Mouse (Mus musculus): ENCODE measurements at regions not wholly inside any gene's neighbourhood (a gene's known extent, or its start where the extent isn't known, plus 50 kb on each side); places are given as distances from the start of the nearest gene placed in this dataset.
"Not testable (repeated sequence)": the region's sequence is repeated elsewhere in the genome, so short reads cannot be mapped to it uniquely, and the experiment has no call there.

DNA sequence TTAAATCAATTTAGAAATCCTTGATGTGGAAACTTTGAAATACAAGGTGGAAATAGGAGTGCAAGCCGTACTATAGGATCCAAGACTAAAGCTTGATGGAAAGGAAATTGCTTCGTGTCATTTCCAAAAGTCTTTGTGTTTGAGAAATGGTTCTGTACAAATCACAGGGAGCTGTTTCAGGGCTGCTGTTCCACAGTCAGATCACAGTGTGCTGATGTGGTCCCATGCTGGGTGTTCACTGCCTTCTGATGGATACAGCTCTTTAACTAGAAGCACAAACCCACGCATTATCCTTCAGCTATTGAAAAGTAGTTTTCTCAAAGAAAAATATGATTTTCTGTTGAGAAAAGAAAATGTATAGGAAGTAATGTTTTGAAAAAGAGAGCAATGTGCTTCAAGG is 391.3 kb downstream of the Arl4a start:
- no peaks in the 10 kb centered on the region for H3K9me3 ChIP-seq
- H3K27ac ChIP-seq: no peak overlapping the region
- H3K4me1 ChIP-seq: no peaks in the 10 kb centered on the region
- H3K4me3 ChIP-seq: no peak overlapping the region
- no peak overlapping the region for H3K9ac ChIP-seq
- 83% methylated on average over 3 of the region's 3 CpGs for WGBS
- no peak for ATAC-seq (ENCODE audit: borderline replicate concordance, extremely low read depth, low FRiP score, low TSS enrichment)
- H3K27me3 ChIP-seq: no peaks in the 10 kb centered on the region
- no peaks in the 10 kb centered on the region for H3K36me3 ChIP-seq
- no peak overlapping the region for H3K4me2 ChIP-seq

DNA sequence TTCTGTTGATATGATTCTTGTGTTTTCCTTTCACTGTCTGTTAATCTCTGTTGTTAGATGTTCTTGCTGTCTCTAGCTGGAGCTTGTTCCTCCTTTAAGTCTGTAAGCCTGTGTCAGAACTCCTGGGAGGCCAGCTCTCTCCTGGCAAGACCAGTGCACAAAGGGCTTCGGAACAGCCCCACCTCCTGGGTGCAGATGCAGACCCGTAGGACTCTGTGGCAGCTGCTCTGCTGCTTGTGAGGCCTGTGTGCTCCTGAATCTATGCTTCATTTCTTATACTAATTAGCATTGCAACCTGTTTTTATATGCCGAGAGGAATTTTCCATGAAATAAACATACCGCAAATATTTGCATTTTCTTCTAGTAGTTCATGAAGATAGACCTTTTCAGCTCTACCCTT is 392.2 kb downstream of the Arl4a start:
- Histone ChIP-seq H3K27ac (no peak overlapping the region), H3K36me3 (no peaks in the 10 kb centered on the region), H3K4me3 (no peak overlapping the region), H3K9ac (no peak overlapping the region), H3K4me1 (no peaks in the 10 kb centered on the region), H3K27me3 (no peaks in the 10 kb centered on the region), H3K4me2 (no peak overlapping the region), H3K9me3 (no peaks in the 10 kb centered on the region)
- 73% methylated on average over 4 of the region's 4 CpGs for WGBS
- no peak for ATAC-seq (ENCODE audit: borderline replicate concordance, extremely low read depth, low FRiP score, low TSS enrichment)

DNA sequence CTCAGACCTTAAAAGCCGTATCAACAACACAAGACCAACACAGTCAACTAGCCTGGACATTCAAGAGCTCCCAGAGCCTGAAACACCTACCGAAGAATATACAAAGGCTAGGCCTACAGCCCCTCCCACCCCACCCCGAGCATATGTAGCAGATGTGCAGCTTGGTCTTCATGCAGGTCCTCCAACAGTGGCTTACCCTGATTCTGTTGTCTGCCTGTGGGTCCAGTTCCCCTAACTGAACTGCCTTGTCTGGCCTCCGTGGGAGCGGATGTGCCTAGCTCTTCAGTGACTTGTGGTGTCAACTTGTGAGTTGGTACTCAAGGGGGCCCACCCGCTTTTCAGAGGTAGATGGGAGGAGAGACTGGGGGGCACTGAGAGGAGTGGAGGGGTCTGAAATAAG is 398.6 kb downstream of the Arl4a start:
- ATAC-seq (ENCODE audit: borderline replicate concordance, extremely low read depth, low FRiP score, low TSS enrichment): no peak
- no peaks in the 10 kb centered on the region for H3K36me3 ChIP-seq
- H3K4me3 ChIP-seq: no peak overlapping the region
- no peak overlapping the region for H3K9ac ChIP-seq
- H3K4me2 ChIP-seq: no peak overlapping the region
- no peaks in the 10 kb centered on the region for H3K4me1 ChIP-seq
- 77% methylated on average over 6 of the region's 6 CpGs for WGBS
- no peak overlapping the region for H3K27ac ChIP-seq
- H3K9me3 ChIP-seq: no peaks in the 10 kb centered on the region
- no peaks in the 10 kb centered on the region for H3K27me3 ChIP-seq

DNA sequence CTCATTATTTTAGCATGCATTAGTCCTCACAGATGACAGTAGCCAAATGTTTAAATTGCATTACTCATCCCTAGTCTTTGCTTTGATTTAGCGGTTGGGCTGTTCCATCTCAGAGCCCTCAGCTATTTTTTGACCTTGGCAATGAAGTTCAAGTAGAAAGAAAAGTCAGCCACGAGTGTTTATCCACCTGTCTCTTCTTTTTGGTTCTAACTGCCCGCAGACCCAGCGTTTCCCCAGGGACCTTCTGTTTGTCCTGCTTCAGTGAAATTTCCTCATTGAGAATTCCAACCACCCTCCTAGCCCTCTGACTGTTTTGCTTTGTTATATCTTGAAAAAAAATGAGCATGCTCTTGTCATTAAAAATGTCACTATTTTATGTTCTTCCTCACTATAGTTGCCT is 403.5 kb downstream of the Arl4a start:
- no peak overlapping the region for H3K27ac ChIP-seq

DNA sequence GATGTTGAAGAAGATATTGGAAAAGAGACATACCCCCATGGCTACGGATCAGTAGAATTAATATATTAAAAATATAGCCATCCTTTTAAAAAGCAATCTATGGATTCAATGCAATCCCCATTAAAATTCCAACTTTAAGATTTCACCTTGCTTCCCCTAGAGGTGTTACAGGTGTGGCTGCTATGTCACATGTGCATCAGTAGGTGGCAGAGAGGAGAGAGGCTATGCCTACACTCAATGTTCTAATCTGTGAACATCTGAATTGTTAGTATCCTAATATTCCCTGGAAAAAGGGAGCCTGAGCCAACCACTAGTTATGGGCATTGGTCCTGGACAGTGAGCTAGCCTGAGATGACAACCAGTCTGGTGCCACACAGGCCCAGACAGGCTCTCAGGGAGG is 416.6 kb downstream of the Arl4a start:
- Histone ChIP-seq H3K27me3 (no peaks in the 10 kb centered on the region), H3K4me1 (no peaks in the 10 kb centered on the region), H3K4me2 (no peak overlapping the region), H3K4me3 (no peak overlapping the region), H3K36me3 (no peaks in the 10 kb centered on the region), H3K9me3 (no peaks in the 10 kb centered on the region), H3K27ac (no peak overlapping the region), H3K9ac (no peak overlapping the region)
- 84% methylated on average over 1 of the region's 1 CpGs for WGBS
- no peak for ATAC-seq (ENCODE audit: borderline replicate concordance, extremely low read depth, low FRiP score, low TSS enrichment)

More for the DNA sequence above, 403.5 kb downstream of the Arl4a start:
- no peak for ATAC-seq (ENCODE audit: borderline replicate concordance, extremely low read depth, low FRiP score, low TSS enrichment)
- H3K4me1 ChIP-seq: no peaks in the 10 kb centered on the region
- no peaks in the 10 kb centered on the region for H3K36me3 ChIP-seq
- WGBS: 47% methylated on average over 4 of the region's 4 CpGs
- H3K4me3 ChIP-seq: no peak overlapping the region
- no peaks in the 10 kb centered on the region for H3K27me3 ChIP-seq
- no peak overlapping the region for H3K9ac ChIP-seq
- H3K9me3 ChIP-seq: no peaks in the 10 kb centered on the region
- no peak overlapping the region for H3K4me2 ChIP-seq

DNA sequence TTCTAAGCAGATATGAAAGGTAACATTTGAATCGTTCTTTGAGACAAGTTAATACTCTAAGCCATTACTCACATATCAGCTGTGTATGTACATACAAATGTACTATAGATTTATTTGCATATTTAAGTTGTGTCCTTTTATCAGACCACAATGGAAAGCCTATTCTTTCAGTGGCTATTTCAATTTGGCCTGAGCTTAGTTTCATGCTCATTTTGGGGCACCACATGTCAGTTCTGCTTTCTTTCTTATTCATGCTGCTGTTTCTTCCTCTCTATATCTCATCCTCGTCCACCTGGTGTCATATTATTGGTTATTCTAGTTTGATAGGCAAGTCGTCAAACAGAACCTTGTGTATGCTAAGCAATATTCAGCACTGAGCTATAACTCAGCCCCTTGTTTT is 432.5 kb downstream of the Arl4a start:
- no peak overlapping the region for H3K4me3 ChIP-seq
- no peak overlapping the region for H3K27ac ChIP-seq
- 56% methylated on average over 3 of the region's 3 CpGs for WGBS
- H3K9me3 ChIP-seq: no peaks in the 10 kb centered on the region
- H3K9ac ChIP-seq: no peak overlapping the region
- H3K4me1 ChIP-seq: no peaks in the 10 kb centered on the region
- H3K36me3 ChIP-seq: no peaks in the 10 kb centered on the region
- H3K27me3 ChIP-seq: no peaks in the 10 kb centered on the region
- ATAC-seq (ENCODE audit: borderline replicate concordance, extremely low read depth, low FRiP score, low TSS enrichment): no peak
- no peak overlapping the region for H3K4me2 ChIP-seq

DNA sequence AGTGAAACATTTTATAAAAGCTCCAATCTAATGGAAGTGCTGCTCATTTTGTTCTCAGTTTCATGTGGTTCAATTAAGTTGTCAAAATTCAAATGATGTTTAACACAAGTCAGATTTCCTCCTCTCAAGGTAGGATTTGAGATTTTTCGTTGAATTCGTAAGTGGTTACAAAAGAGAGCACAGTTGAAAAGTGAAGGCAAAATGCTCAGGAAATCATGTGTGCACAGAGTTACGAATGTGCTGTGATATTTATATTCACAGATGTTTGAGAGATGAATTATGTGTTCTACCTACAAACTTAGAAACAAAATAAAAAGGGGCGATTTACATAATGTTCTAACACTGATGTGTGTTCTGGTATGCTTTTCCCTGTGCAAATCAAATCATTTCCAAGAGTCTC is 433.1 kb downstream of the Arl4a start:
- H3K9ac ChIP-seq: no peak overlapping the region
- no peaks in the 10 kb centered on the region for H3K9me3 ChIP-seq
- H3K4me1 ChIP-seq: no peaks in the 10 kb centered on the region
- H3K4me3 ChIP-seq: no peak overlapping the region
- H3K27ac ChIP-seq: no peak overlapping the region
- ATAC-seq (ENCODE audit: borderline replicate concordance, extremely low read depth, low FRiP score, low TSS enrichment): no peak
- WGBS: 58% methylated on average over 4 of the region's 4 CpGs
- H3K4me2 ChIP-seq: no peak overlapping the region
- no peaks in the 10 kb centered on the region for H3K36me3 ChIP-seq
- no peaks in the 10 kb centered on the region for H3K27me3 ChIP-seq

DNA sequence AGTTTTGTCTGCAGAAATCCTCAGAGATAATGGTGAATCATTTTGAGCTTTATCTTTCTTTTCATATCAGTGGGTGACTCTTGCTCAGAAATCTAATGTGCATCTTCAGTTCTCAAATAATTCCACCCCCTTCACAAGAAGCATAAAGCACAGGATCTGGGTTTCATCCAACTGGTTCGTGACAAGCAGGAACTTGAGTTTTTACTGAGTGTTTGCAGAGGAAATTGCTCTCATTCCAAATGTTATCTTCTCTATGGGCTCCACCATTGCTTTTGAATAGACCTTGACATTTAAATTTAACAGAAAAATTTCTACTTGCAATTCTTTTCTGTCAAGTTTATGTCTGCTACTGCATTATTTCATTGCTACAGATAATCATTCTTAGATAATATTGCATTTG is 443.1 kb downstream of the Arl4a start:
- H3K9me3 ChIP-seq: no peaks in the 10 kb centered on the region
- no peak overlapping the region for H3K4me2 ChIP-seq
- no peaks in the 10 kb centered on the region for H3K4me1 ChIP-seq
- no peak for ATAC-seq (ENCODE audit: borderline replicate concordance, extremely low read depth, low FRiP score, low TSS enrichment)
- WGBS: 12% methylated on average over 1 of the region's 1 CpGs
- H3K27me3 ChIP-seq: no peaks in the 10 kb centered on the region
- no peak overlapping the region for H3K27ac ChIP-seq
- H3K36me3 ChIP-seq: no peaks in the 10 kb centered on the region
- no peak overlapping the region for H3K4me3 ChIP-seq
- no peak overlapping the region for H3K9ac ChIP-seq

DNA sequence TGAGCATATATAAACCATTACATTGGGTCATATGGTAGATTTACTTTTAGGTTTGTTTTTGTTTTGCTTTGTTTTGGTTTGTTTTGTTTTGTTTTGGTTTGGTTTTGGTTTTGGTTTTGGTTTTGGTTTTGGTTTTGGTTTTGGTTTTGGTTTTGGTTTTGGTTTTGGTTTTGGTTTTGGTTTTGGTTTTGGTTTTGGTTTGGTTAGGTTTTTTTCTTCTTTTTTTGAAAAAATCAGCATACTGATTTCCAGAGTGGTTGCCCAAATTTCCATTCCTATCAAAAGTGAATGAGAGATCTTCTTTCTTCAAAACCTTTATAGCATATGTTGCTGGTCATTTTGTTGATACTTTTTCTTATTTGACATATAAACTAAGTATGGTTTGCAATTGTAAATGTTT is 444.0 kb downstream of the Arl4a start:
- H3K36me3 ChIP-seq; H3K9me3 ChIP-seq; ATAC-seq (ENCODE audit: borderline replicate concordance, extremely low read depth, low FRiP score, low TSS enrichment); H3K9ac ChIP-seq; H3K27me3 ChIP-seq; H3K4me3 ChIP-seq; H3K4me1 ChIP-seq; H3K4me2 ChIP-seq; H3K27ac ChIP-seq: not testable (repeated sequence)

DNA sequence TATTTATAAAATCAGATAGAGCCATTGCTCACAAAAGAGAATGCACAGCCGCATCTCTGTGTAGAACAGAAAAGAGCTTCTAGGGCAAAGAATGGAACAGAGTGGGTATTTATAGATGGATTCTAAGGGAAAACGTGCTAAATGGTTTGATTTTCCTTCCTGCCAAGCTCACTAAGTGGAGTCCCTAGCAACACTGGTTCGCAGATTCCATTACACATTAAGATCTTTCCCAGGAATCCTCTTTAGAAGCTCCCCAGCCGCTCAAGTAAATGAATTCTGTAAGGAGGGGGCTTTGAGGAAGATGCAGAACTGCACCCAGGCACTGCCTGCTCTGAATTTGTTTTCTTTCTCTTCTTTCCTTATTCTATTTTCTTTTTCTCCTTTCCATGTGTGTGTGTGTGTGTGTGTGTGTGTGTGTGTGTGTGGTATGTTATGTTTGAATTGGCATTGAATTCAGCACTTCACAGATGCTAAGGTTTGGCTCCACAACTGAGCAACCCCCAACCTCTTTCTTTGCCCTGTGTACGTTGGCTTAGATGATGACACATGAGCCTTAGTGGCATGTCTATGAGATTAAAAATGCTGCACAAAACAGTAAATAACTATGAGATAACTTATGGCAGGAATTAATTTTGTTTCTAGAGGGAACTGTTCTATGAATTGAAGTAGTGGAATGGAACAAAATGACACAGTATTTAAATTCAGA is 450.5 kb downstream of the Arl4a start:
- Histone ChIP-seq H3K4me2 (no peak overlapping the region), H3K9ac (no peak overlapping the region), H3K27me3 (no peaks in the 10 kb centered on the region), H3K36me3 (no peaks in the 10 kb centered on the region), H3K27ac (no peak overlapping the region), H3K9me3 (no peaks in the 10 kb centered on the region), H3K4me3 (no peak overlapping the region), H3K4me1 (no peaks in the 10 kb centered on the region)
- WGBS: 47% methylated on average over 5 of the region's 5 CpGs
- no peak for ATAC-seq (ENCODE audit: borderline replicate concordance, extremely low read depth, low FRiP score, low TSS enrichment)

DNA sequence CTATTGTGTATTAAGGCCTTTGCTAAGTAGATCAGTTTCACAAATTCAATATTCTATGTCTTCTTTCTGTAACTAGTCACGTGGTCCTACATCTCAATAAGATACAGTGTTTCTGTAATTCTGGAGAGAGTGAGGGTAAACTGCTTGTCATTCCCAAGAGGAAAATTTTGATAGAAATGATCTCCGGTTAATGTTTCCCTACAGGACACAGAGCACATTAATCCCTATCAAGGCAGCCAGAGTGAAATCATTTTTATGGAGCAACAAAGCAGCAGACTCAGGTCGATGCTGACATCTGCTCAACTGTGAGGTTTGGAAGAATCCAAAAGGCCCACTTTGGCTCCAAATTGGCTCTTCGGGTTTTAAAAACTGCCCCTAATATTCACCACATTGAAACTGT is 451.7 kb downstream of the Arl4a start:
- Histone ChIP-seq H3K36me3 (no peaks in the 10 kb centered on the region), H3K4me2 (no peak overlapping the region), H3K27ac (no peak overlapping the region), H3K9me3 (no peaks in the 10 kb centered on the region), H3K27me3 (no peaks in the 10 kb centered on the region), H3K9ac (no peak overlapping the region), H3K4me1 (no peaks in the 10 kb centered on the region), H3K4me3 (no peak overlapping the region)
- no peak for ATAC-seq (ENCODE audit: borderline replicate concordance, extremely low read depth, low FRiP score, low TSS enrichment)
- 85% methylated on average over 4 of the region's 4 CpGs for WGBS

DNA sequence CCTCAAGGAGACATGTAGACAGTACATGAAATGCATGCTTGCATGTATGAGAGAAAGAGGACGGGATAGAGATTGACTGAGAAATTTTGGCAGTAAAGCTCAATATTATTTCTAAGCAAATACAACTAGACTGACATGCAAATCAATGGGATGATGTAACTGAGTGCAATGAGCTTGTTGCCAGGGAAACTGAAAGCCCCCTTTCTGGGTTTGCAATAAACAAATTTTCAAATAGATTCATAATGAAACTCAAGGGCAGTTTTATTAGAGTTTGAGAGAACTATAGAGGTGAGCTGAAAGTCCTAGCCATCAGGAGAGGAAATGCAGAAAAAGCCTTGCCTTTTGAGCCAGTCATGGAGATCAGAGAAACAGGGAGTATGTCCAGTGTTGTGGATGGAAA is 460.2 kb downstream of the Arl4a start:
- Histone ChIP-seq H3K27ac (no peak overlapping the region), H3K9ac (no peak overlapping the region), H3K4me2 (no peak overlapping the region), H3K4me1 (no peaks in the 10 kb centered on the region), H3K27me3 (no peaks in the 10 kb centered on the region), H3K36me3 (no peaks in the 10 kb centered on the region), H3K4me3 (no peak overlapping the region), H3K9me3 (no peaks in the 10 kb centered on the region)
- WGBS: 74% methylated on average over 1 of the region's 1 CpGs
- ATAC-seq (ENCODE audit: borderline replicate concordance, extremely low read depth, low FRiP score, low TSS enrichment): no peak

DNA sequence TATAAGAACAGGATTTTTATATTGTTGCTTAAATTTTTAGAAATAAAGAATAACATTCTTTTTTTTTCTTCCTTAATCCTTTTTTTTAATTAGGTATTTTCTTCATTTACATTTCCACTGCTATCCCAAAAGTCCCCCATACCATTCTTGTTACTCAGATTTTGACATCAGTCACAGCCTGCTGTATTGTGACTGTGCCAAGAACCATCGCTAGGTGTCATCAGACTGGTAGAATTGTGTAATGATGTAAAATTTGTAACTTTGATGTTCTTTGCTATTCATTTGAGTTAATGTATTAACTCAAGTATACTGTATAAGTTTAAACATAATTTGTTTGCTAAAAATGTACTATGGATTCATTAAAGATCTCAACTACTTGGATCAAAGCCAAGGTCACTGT is 465.0 kb downstream of the Arl4a start:
- Histone ChIP-seq H3K27ac (no peak overlapping the region), H3K9me3 (no peaks in the 10 kb centered on the region), H3K36me3 (no peaks in the 10 kb centered on the region), H3K4me2 (no peak overlapping the region), H3K9ac (no peak overlapping the region), H3K4me3 (no peak overlapping the region), H3K27me3 (no peaks in the 10 kb centered on the region), H3K4me1 (no peaks in the 10 kb centered on the region)
- WGBS: 62% methylated on average over 1 of the region's 1 CpGs
- no peak for ATAC-seq (ENCODE audit: borderline replicate concordance, extremely low read depth, low FRiP score, low TSS enrichment)

Data from lung, embryonic 15.5 days (tissue).